Mouse (Mus musculus): Measurements from ENCODE around the gene Rab11fip4. TPM values are rescaled to one million over a fixed set of nuclear protein-coding genes. Genes with fewer than 3 reads are reported as not detected.

Rab11fip4 gene
- polyA plus RNA-seq, 1 experiment = 0.03 TPM

GRCm38 (mm10) chr11:79713678-79714077 is 122.7 kb downstream of the Rab11fip4 start:
- TF ChIP-seq GATA1 (IDR thresholded peaks at IDR 0.05; ENCODE audit: borderline replicate concordance, low read length) (no peak), FLI1 (IDR thresholded peaks at IDR 0.05; ENCODE audit: low read length) (no peak)
- Histone ChIP-seq H3K27me3 (replicated peaks) (peaks cover 93% of the 10 kb centered on the region), H3K36me3 (replicated peaks; ENCODE audit: low read length) (no peaks in the 10 kb centered on the region), H3K4me1 (peaks cover 22% of the 10 kb centered on the region), H3K9me3 (0 out of 2 replicates have a peak, but pooled peaks cover 6% of the 10 kb centered on the region), H3K4me3 (replicated peaks) (no peak overlapping the region)

- Histone ChIP-seq H3K9me3 (0 out of 2 replicates have a peak, but pooled peaks cover 6% of the 10 kb centered on the region), H3K4me3 (replicated peaks) (no peak overlapping the region), H3K4me1 (peaks cover 25% of the 10 kb centered on the region), H3K36me3 (replicated peaks; ENCODE audit: low read length) (no peaks in the 10 kb centered on the region), H3K27me3 (replicated peaks) (peaks cover 93% of the 10 kb centered on the region)
- TF ChIP-seq GATA1 (IDR thresholded peaks at IDR 0.05; ENCODE audit: borderline replicate concordance, low read length) (no peak), FLI1 (IDR thresholded peaks at IDR 0.05; ENCODE audit: low read length) (no peak)
These were observed 123.2 kb downstream of the Rab11fip4 start for GRCm38 (mm10) chr11:79714082-79714742.

- H3K27me3 ChIP-seq (replicated peaks) = peaks cover 92% of the 10 kb centered on the region
These were observed 123.7 kb downstream of the Rab11fip4 start for GRCm38 (mm10) chr11:79714743-79715110.

GRCm38 (mm10) chr11:79715316-79715715 is 124.3 kb downstream of the Rab11fip4 start:
- Histone ChIP-seq H3K36me3 (replicated peaks; ENCODE audit: low read length) (no peaks in the 10 kb centered on the region), H3K9me3 (0 out of 2 replicates have a peak, but pooled peaks cover 6% of the 10 kb centered on the region), H3K4me3 (replicated peaks) (no peak overlapping the region), H3K4me1 (peaks cover 25% of the 10 kb centered on the region), H3K27me3 (replicated peaks) (peaks cover 89% of the 10 kb centered on the region)
- TF ChIP-seq FLI1 (IDR thresholded peaks at IDR 0.05; ENCODE audit: low read length) = no peak
- no peak for TF ChIP-seq GATA1 (IDR thresholded peaks at IDR 0.05; ENCODE audit: borderline replicate concordance, low read length)

More at GRCm38 (mm10) chr11:79714743-79715110, 123.7 kb downstream of the Rab11fip4 start:
- no peaks in the 10 kb centered on the region for H3K36me3 ChIP-seq (replicated peaks; ENCODE audit: low read length)
- 0 out of 2 replicates have a peak, but pooled peaks cover 6% of the 10 kb centered on the region for H3K9me3 ChIP-seq
- peaks cover 25% of the 10 kb centered on the region for H3K4me1 ChIP-seq
- no peak overlapping the region for H3K4me3 ChIP-seq (replicated peaks)
- no peak for TF ChIP-seq FLI1 (IDR thresholded peaks at IDR 0.05; ENCODE audit: low read length)
- TF ChIP-seq GATA1 (IDR thresholded peaks at IDR 0.05; ENCODE audit: borderline replicate concordance, low read length) = no peak

- H3K36me3 ChIP-seq (replicated peaks; ENCODE audit: low read length) = no peaks in the 10 kb centered on the region
- H3K27me3 ChIP-seq (replicated peaks) = peaks cover 89% of the 10 kb centered on the region
- 0 out of 2 replicates have a peak, but pooled peaks cover 6% of the 10 kb centered on the region for H3K9me3 ChIP-seq
- peaks cover 21% of the 10 kb centered on the region for H3K4me1 ChIP-seq
- no peak overlapping the region for H3K4me3 ChIP-seq (replicated peaks)
- TF ChIP-seq GATA1 (IDR thresholded peaks at IDR 0.05; ENCODE audit: borderline replicate concordance, low read length) = no peak
- TF ChIP-seq FLI1 (IDR thresholded peaks at IDR 0.05; ENCODE audit: low read length) = no peak
These were observed 124.9 kb downstream of the Rab11fip4 start for GRCm38 (mm10) chr11:79715733-79716452.

- no peak for TF ChIP-seq FLI1 (IDR thresholded peaks at IDR 0.05; ENCODE audit: low read length)
- no peak for TF ChIP-seq GATA1 (IDR thresholded peaks at IDR 0.05; ENCODE audit: borderline replicate concordance, low read length)
- Histone ChIP-seq H3K4me1 (peaks cover 16% of the 10 kb centered on the region), H3K36me3 (replicated peaks; ENCODE audit: low read length) (no peaks in the 10 kb centered on the region)
These were observed 125.4 kb downstream of the Rab11fip4 start for GRCm38 (mm10) chr11:79716453-79716749.

GRCm38 (mm10) chr11:79717271-79717670 is 126.3 kb downstream of the Rab11fip4 start:
- H3K27me3 ChIP-seq (replicated peaks) = peaks cover 80% of the 10 kb centered on the region
- TF ChIP-seq GATA1 (IDR thresholded peaks at IDR 0.05; ENCODE audit: borderline replicate concordance, low read length) = no peak
- TF ChIP-seq FLI1 (IDR thresholded peaks at IDR 0.05; ENCODE audit: low read length) = no peak
- H3K4me3 ChIP-seq (replicated peaks) = no peak overlapping the region
- no peaks in the 10 kb centered on the region for H3K36me3 ChIP-seq (replicated peaks; ENCODE audit: low read length)
- peaks cover 8% of the 10 kb centered on the region for H3K4me1 ChIP-seq
- H3K9me3 ChIP-seq = peaks cover 10% of the 10 kb centered on the region; the same call in 1 of the 2 replicates

More at GRCm38 (mm10) chr11:79716453-79716749, 125.4 kb downstream of the Rab11fip4 start:
- H3K9me3 ChIP-seq = 0 out of 2 replicates have a peak, but pooled peaks cover 6% of the 10 kb centered on the region
- H3K27me3 ChIP-seq (replicated peaks) = peaks cover 84% of the 10 kb centered on the region
- no peak overlapping the region for H3K4me3 ChIP-seq (replicated peaks)

- peaks cover 9% of the 10 kb centered on the region for H3K4me1 ChIP-seq
- peaks cover 80% of the 10 kb centered on the region for H3K27me3 ChIP-seq (replicated peaks)
- TF ChIP-seq GATA1 (IDR thresholded peaks at IDR 0.05; ENCODE audit: borderline replicate concordance, low read length) = no peak
These were observed 126.8 kb downstream of the Rab11fip4 start for GRCm38 (mm10) chr11:79717801-79718200.

GRCm38 (mm10) chr11:79718202-79718601 is 127.2 kb downstream of the Rab11fip4 start:
- no peaks in the 10 kb centered on the region for H3K36me3 ChIP-seq (replicated peaks; ENCODE audit: low read length)
- peaks cover 80% of the 10 kb centered on the region for H3K27me3 ChIP-seq (replicated peaks)
- no peak overlapping the region for H3K4me3 ChIP-seq (replicated peaks)
- peaks cover 11% of the 10 kb centered on the region for H3K4me1 ChIP-seq
- TF ChIP-seq FLI1 (IDR thresholded peaks at IDR 0.05; ENCODE audit: low read length) = no peak
- H3K9me3 ChIP-seq = peaks cover 9% of the 10 kb centered on the region; the same call in 1 of the 2 replicates

More at GRCm38 (mm10) chr11:79717801-79718200, 126.8 kb downstream of the Rab11fip4 start:
- Histone ChIP-seq H3K36me3 (replicated peaks; ENCODE audit: low read length) (no peaks in the 10 kb centered on the region), H3K4me3 (replicated peaks) (no peak overlapping the region), H3K9me3 (peaks cover 10% of the 10 kb centered on the region; the same call in 1 of the 2 replicates)

GRCm38 (mm10) chr11:79718829-79719346 is 127.9 kb downstream of the Rab11fip4 start:
- Histone ChIP-seq H3K27me3 (replicated peaks) (peaks cover 80% of the 10 kb centered on the region), H3K4me1 (peaks cover 11% of the 10 kb centered on the region), H3K4me3 (replicated peaks) (no peak overlapping the region), H3K36me3 (replicated peaks; ENCODE audit: low read length) (no peaks in the 10 kb centered on the region), H3K9me3 (peaks cover 5% of the 10 kb centered on the region; the same call in 1 of the 2 replicates)
- TF ChIP-seq GATA1 (IDR thresholded peaks at IDR 0.05; ENCODE audit: borderline replicate concordance, low read length) = no peak
- no peak for TF ChIP-seq FLI1 (IDR thresholded peaks at IDR 0.05; ENCODE audit: low read length)

All from megakaryocyte, embryonic 14.5 days (primary cell).